Mouse (Mus musculus): ENCODE results near the gene Capns2. TPM values are rescaled to one million over a fixed set of nuclear protein-coding genes. Genes with fewer than 3 reads are reported as not detected.
"Not testable (repeated sequence)": the region's sequence is repeated elsewhere in the genome, so short reads cannot be mapped to it uniquely, and the experiment has no call there.

The Capns2 gene
- total RNA-seq, 1 experiment = 0.67 TPM

- H3K4me3 ChIP-seq (ENCODE audit: insufficient read depth in 1 of 2, low read depth in 1 of 2, low read length in 2 of 2, poor library complexity in 1 of 2, severe bottlenecking in 1 of 2) = no peak overlapping the region
- H3K9me3 ChIP-seq (ENCODE audit: control insufficient read depth, insufficient read depth, low read depth, low read length) = no peaks in the 10 kb centered on the region
- no peaks in the 10 kb centered on the region for H3K4me1 ChIP-seq (ENCODE audit: control insufficient read depth in 2 of 2, insufficient read depth in 2 of 2, low read length in 2 of 2, poor library complexity in 1 of 2)
- in situ Hi-C loops (cut with MboI; ENCODE audit: low sequenced_read_pairs in 2 of 2, unreplicated experiment in 2 of 2) = no loop called here
- H3K9ac ChIP-seq (ENCODE audit: insufficient read depth, low read depth, low read length, poor library complexity, severe bottlenecking) = no peak overlapping the region
- H3K36me3 ChIP-seq (ENCODE audit: control insufficient read depth, insufficient read depth, low read length, poor library complexity, severe bottlenecking) = no peaks in the 10 kb centered on the region
- no peak overlapping the region for H3K27ac ChIP-seq (ENCODE audit: insufficient read depth, low read depth, low read length, poor library complexity, severe bottlenecking)
- TF ChIP-seq ZNF384 (IDR thresholded peaks at IDR 0.05; ENCODE audit: low read depth, low read length) (no peak), CHD2 (IDR thresholded peaks at IDR 0.05; ENCODE audit: low read depth, low read length) (no peak), HCFC1 (IDR thresholded peaks at IDR 0.05; ENCODE audit: borderline replicate concordance, insufficient read depth, low read length) (no peak), ZC3H11A (IDR thresholded peaks at IDR 0.05; ENCODE audit: borderline replicate concordance, low read depth, low read length) (no peak), MAFK (IDR thresholded peaks at IDR 0.05; ENCODE audit: insufficient read depth, low read depth, low read length) (no peak)
- no peak for DNase-seq (ENCODE audit: low read depth, low spot score)
Observed at GRCm38 (mm10) chr8:92872063-92872759, 29.0 kb upstream of the Capns2 start.

GRCm38 (mm10) chr8:92875795-92876194 is 25.4 kb upstream of the Capns2 start:
- Histone ChIP-seq H3K9me3 (ENCODE audit: control insufficient read depth, insufficient read depth, low read depth, low read length) (no peaks in the 10 kb centered on the region), H3K27ac (ENCODE audit: insufficient read depth, low read depth, low read length, poor library complexity, severe bottlenecking) (no peak overlapping the region), H3K9ac (ENCODE audit: insufficient read depth, low read depth, low read length, poor library complexity, severe bottlenecking) (no peak overlapping the region), H3K4me3 (ENCODE audit: insufficient read depth in 1 of 2, low read depth in 1 of 2, low read length in 2 of 2, poor library complexity in 1 of 2, severe bottlenecking in 1 of 2) (no peak overlapping the region), H3K4me1 (ENCODE audit: control insufficient read depth in 2 of 2, insufficient read depth in 2 of 2, low read length in 2 of 2, poor library complexity in 1 of 2) (no peaks in the 10 kb centered on the region), H3K36me3 (ENCODE audit: control insufficient read depth, insufficient read depth, low read length, poor library complexity, severe bottlenecking) (no peaks in the 10 kb centered on the region)
- TF ChIP-seq ZC3H11A (IDR thresholded peaks at IDR 0.05; ENCODE audit: borderline replicate concordance, low read depth, low read length) = no peak
- in situ Hi-C loops (cut with MboI; ENCODE audit: low sequenced_read_pairs in 2 of 2, unreplicated experiment in 2 of 2) = no loop called here
- DNase-seq (ENCODE audit: low read depth, low spot score) = no peak

- Histone ChIP-seq H3K9me3 (ENCODE audit: control insufficient read depth, insufficient read depth, low read depth, low read length) (no peaks in the 10 kb centered on the region), H3K36me3 (ENCODE audit: control insufficient read depth, insufficient read depth, low read length, poor library complexity, severe bottlenecking) (no peaks in the 10 kb centered on the region), H3K4me1 (ENCODE audit: control insufficient read depth in 2 of 2, insufficient read depth in 2 of 2, low read length in 2 of 2, poor library complexity in 1 of 2) (no peaks in the 10 kb centered on the region), H3K4me3 (ENCODE audit: insufficient read depth in 1 of 2, low read depth in 1 of 2, low read length in 2 of 2, poor library complexity in 1 of 2, severe bottlenecking in 1 of 2) (no peak overlapping the region), H3K9ac (ENCODE audit: insufficient read depth, low read depth, low read length, poor library complexity, severe bottlenecking) (no peak overlapping the region), H3K27ac (ENCODE audit: insufficient read depth, low read depth, low read length, poor library complexity, severe bottlenecking) (no peak overlapping the region)
- TF ChIP-seq HCFC1 (IDR thresholded peaks at IDR 0.05; ENCODE audit: borderline replicate concordance, insufficient read depth, low read length) = no peak
- no peak for TF ChIP-seq ZC3H11A (IDR thresholded peaks at IDR 0.05; ENCODE audit: borderline replicate concordance, low read depth, low read length)
- TF ChIP-seq ZNF384 (IDR thresholded peaks at IDR 0.05; ENCODE audit: low read depth, low read length) = no peak
- no peak for TF ChIP-seq CHD2 (IDR thresholded peaks at IDR 0.05; ENCODE audit: low read depth, low read length)
- no peak for TF ChIP-seq MAFK (IDR thresholded peaks at IDR 0.05; ENCODE audit: insufficient read depth, low read depth, low read length)
- in situ Hi-C loops (cut with MboI; ENCODE audit: low sequenced_read_pairs in 2 of 2, unreplicated experiment in 2 of 2) = no loop called here
- DNase-seq (ENCODE audit: low read depth, low spot score) = no peak
Observed at GRCm38 (mm10) chr8:92881247-92881646, 20.0 kb upstream of the Capns2 start.

- H3K4me1 ChIP-seq (ENCODE audit: control insufficient read depth in 2 of 2, insufficient read depth in 2 of 2, low read length in 2 of 2, poor library complexity in 1 of 2) = peaks cover 2 to 4% of the 10 kb centered on the region in 2 experiments; a peak in 2 of 4 replicates
- in situ Hi-C loops (cut with MboI; ENCODE audit: low sequenced_read_pairs in 2 of 2, unreplicated experiment in 2 of 2) = no loop called here
- H3K9me3 ChIP-seq (ENCODE audit: control insufficient read depth, insufficient read depth, low read depth, low read length) = no peaks in the 10 kb centered on the region
- H3K27ac ChIP-seq (ENCODE audit: insufficient read depth, low read depth, low read length, poor library complexity, severe bottlenecking) = no peak overlapping the region
- H3K9ac ChIP-seq (ENCODE audit: insufficient read depth, low read depth, low read length, poor library complexity, severe bottlenecking) = no peak overlapping the region
- DNase-seq (ENCODE audit: low read depth, low spot score) = no peak
- TF ChIP-seq ZC3H11A (IDR thresholded peaks at IDR 0.05; ENCODE audit: borderline replicate concordance, low read depth, low read length) = no peak
- H3K4me3 ChIP-seq (ENCODE audit: insufficient read depth in 1 of 2, low read depth in 1 of 2, low read length in 2 of 2, poor library complexity in 1 of 2, severe bottlenecking in 1 of 2) = no peak overlapping the region
- no peaks in the 10 kb centered on the region for H3K36me3 ChIP-seq (ENCODE audit: control insufficient read depth, insufficient read depth, low read length, poor library complexity, severe bottlenecking)
Observed at GRCm38 (mm10) chr8:92883771-92884170, 17.4 kb upstream of the Capns2 start.

GRCm38 (mm10) chr8:92892216-92892615 is 9.0 kb upstream of the Capns2 start:
- H3K9ac ChIP-seq (ENCODE audit: insufficient read depth, low read depth, low read length, poor library complexity, severe bottlenecking); H3K36me3 ChIP-seq (ENCODE audit: control insufficient read depth, insufficient read depth, low read length, poor library complexity, severe bottlenecking); H3K27ac ChIP-seq (ENCODE audit: insufficient read depth, low read depth, low read length, poor library complexity, severe bottlenecking); H3K4me1 ChIP-seq (ENCODE audit: control insufficient read depth in 2 of 2, insufficient read depth in 2 of 2, low read length in 2 of 2, poor library complexity in 1 of 2); H3K9me3 ChIP-seq (ENCODE audit: control insufficient read depth, insufficient read depth, low read depth, low read length); H3K4me3 ChIP-seq (ENCODE audit: insufficient read depth in 1 of 2, low read depth in 1 of 2, low read length in 2 of 2, poor library complexity in 1 of 2, severe bottlenecking in 1 of 2); in situ Hi-C loops (cut with MboI; ENCODE audit: low sequenced_read_pairs in 2 of 2, unreplicated experiment in 2 of 2): not testable (repeated sequence)
- peak; percentile 51 for DNase-seq (ENCODE audit: low read depth, low spot score)

Data from ES-E14 (cell line).